Mouse (Mus musculus): ENCODE measurements around the gene Msmp.

DNA sequence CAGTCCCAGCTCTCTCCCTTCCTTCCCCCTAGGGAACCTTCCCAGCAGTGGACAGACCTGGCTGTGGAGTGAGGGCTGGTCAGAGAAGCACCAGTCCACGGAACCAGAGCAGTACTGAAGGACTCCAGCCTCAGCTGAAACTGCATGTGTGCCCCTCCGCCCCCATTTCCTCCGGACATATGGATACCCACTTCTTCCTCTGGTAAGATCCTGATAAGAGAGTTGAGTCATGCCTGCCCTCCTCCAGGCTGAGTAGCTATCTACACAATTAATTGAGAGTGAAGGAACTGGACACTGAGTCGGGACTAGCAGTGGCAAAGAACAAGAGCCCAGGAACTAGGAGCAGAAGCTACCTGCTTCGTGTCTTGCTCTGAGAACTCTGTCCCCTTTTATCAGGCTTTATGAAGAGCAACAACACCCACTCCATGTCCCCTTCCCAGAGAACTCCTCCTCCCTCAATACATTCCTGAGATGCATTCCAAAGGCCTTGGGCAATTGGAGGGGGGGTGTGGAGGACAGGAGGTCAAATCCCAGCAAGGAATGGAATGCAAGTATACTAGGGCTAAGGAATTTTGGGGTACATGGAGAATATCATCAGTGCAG, 26.2 kb downstream of the Msmp start:
- TF ChIP-seq ZNF384 (IDR thresholded peaks at IDR 0.05; ENCODE audit: low read depth, low read length) (no peak), ZC3H11A (IDR thresholded peaks at IDR 0.05; ENCODE audit: borderline replicate concordance, low read depth, low read length) (no peak), HCFC1 (IDR thresholded peaks at IDR 0.05; ENCODE audit: borderline replicate concordance, insufficient read depth, low read length) (no peak)

Measured in ES-E14 (cell line).